Mouse (Mus musculus) olfactory bulb, adult 2 months (tissue): ENCODE data around the gene Lztr1.

ENCODE experiments used
- CTCF ChIP-seq: fragments of 200-500 bp; IDR thresholded peaks from 2 replicates; pipeline ENCODE4 v1.5.1; 2012; ENCODE audit warnings: low read depth, mild to moderate bottlenecking, low read length, moderate library complexity; ENCODE audit not compliant: insufficient read depth
- POLR2A ChIP-seq: fragments of 200-500 bp; IDR thresholded peaks from 2 replicates; pipeline ENCODE4 v1.6.1; 2012; ENCODE audit warnings: mild to moderate bottlenecking, low read depth, low read length, moderate library complexity; ENCODE audit not compliant: insufficient read depth

DNA sequence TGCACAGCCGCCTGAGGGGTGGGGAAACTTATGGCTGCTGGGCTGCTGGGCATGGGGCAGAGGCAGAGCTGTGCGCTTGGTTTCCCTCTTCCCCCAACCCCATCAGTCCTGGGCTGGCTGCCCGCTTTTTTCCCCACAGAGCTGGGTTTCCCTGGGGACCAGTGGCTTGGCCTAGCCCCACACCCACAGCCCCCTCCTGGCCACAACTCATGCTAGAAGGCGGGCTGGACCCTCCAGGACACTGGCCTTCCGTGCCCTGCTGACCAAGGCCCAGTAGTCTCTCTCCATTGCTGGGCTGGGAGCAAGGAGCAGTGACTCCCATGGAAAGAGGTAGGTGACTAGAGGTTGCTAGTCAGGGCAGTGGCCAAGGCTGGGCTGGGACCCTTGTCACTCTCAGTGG lies 17.3 kb upstream of the Lztr1 start:
- TF ChIP-seq POLR2A (no peak), CTCF (no peak)
